Mouse (Mus musculus) kidney, embryonic 14.5 days (tissue): ENCODE measurements at regions not wholly inside any gene's neighbourhood (a gene's known extent, or its start where the extent isn't known, plus 50 kb on each side); places are given as distances from the start of the nearest gene placed in this dataset.

Experiments used
- ATAC-seq: fragments of 200-750 bp; cut with Nextera tagmentation; 2 replicates; pipeline ENCODE4 v1.8.0; 2017; ENCODE audit warnings: moderate number of reproducible peaks, mild to moderate bottlenecking, moderate TSS enrichment, moderate library complexity; ENCODE audit not compliant: low FRiP score, low TSS enrichment
- H3K27ac ChIP-seq: fragments of 300-500 bp; sonication (generic); 2 replicates; pipeline ENCODE4 v1.5.1; 2014; ENCODE audit warnings: low read depth, mild to moderate bottlenecking, low read length, moderate library complexity, mixed read lengths
- H3K27me3 ChIP-seq: fragments of 300-500 bp; sonication (generic); 2 replicates; pipeline ENCODE4 v1.6.1; 2014; ENCODE audit warnings: mild to moderate bottlenecking, low read length; ENCODE audit not compliant: control insufficient read depth, insufficient read depth
- H3K36me3 ChIP-seq: fragments of 300-500 bp; sonication (generic); 2 replicates; pipeline ENCODE4 v1.6.1; 2014; ENCODE audit warnings: low read length, mixed read lengths; ENCODE audit not compliant: control insufficient read depth, insufficient read depth
- H3K4me1 ChIP-seq: fragments of 300-500 bp; sonication (generic); 2 replicates; pipeline ENCODE4 v1.6.1; 2014; ENCODE audit warnings: low read length, mixed read lengths; ENCODE audit not compliant: control insufficient read depth, insufficient read depth
- H3K4me2 ChIP-seq: fragments of 300-500 bp; sonication (generic); replicated peaks from 2 replicates; pipeline ENCODE4 v1.6.1; 2014; ENCODE audit warnings: low read depth, mild to moderate bottlenecking, low read length
- H3K4me3 ChIP-seq: fragments of 300-500 bp; sonication (generic); 2 replicates; pipeline ENCODE4 v1.5.1; 2014; ENCODE audit warnings: mild to moderate bottlenecking, low read length
- H3K9ac ChIP-seq: fragments of 300-500 bp; sonication (generic); 2 replicates; pipeline ENCODE4 v1.6.1; 2014; ENCODE audit warnings: low read depth, mild to moderate bottlenecking, low read length, moderate library complexity
- H3K9me3 ChIP-seq: fragments of 300-500 bp; sonication (generic); 2 replicates; pipeline ENCODE4 v1.6.1; 2016; ENCODE audit warnings: low read length; ENCODE audit not compliant: control insufficient read depth
- WGBS: fragments of 180-500 bp; shearing (Covaris S2); extraction: QIAGEN DNeasy Blood & Tissue Kit; methylation state at CpG from one replicate; pipeline ENCODE4 v1.1.7; 2014; 5-methylcytosine and 5-hydroxymethylcytosine counted together

DNA sequence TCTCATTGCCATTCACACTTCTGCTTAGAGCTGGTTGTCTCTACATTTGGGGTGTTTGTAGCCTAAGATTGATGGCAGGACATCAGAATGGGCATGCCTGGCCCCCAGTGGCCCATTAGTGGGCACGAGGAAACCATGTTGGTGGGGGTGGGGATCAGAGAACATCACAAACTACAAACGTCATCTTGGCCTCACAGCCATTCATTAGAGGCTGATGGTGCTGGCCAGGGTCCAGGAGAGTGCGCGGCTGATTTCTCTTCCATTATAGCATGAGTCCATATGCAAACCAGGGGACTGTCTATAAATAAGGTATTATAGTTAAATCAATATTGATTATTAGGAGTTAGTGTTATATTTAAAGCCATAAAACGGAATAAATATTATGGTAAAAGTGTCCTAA lies 67.9 kb downstream of the 3100002H09Rik start:
- Histone ChIP-seq H3K27me3 (no peaks in the 10 kb centered on the region), H3K4me1 (no peaks in the 10 kb centered on the region), H3K9me3 (no peaks in the 10 kb centered on the region), H3K9ac (no peak overlapping the region), H3K27ac (no peak overlapping the region), H3K4me3 (no peak overlapping the region), H3K4me2 (no peak overlapping the region), H3K36me3 (no peaks in the 10 kb centered on the region)
- WGBS: 73% methylated on average over 5 of the region's 5 CpGs
- no peak for ATAC-seq

DNA sequence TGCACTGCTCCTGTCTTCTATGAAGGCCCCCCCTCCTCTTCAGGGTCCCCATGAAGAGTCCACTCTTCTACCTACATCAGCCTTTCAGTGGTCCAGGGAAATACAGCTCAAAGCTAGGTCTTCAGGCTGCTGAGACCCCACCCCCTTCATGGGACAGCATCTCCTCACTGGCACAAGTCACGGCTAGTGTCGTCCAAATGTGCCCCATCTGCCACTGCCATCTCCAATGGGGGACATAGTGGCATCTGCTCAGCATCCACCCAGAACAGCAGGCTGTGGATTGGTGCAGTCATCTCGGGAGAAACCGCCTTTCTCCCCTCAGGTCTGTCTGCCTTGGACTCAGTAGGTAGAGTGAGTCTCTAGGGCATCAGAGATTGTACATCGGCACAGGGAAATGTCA lies 72.1 kb downstream of the 3100002H09Rik start:
- Histone ChIP-seq H3K27ac (no peak overlapping the region), H3K4me3 (no peak overlapping the region), H3K9ac (no peak overlapping the region), H3K36me3 (no peaks in the 10 kb centered on the region), H3K4me1 (no peaks in the 10 kb centered on the region), H3K27me3 (no peaks in the 10 kb centered on the region), H3K4me2 (no peak overlapping the region), H3K9me3 (no peaks in the 10 kb centered on the region)
- ATAC-seq: no peak
- 89% methylated on average over 5 of the region's 5 CpGs for WGBS

DNA sequence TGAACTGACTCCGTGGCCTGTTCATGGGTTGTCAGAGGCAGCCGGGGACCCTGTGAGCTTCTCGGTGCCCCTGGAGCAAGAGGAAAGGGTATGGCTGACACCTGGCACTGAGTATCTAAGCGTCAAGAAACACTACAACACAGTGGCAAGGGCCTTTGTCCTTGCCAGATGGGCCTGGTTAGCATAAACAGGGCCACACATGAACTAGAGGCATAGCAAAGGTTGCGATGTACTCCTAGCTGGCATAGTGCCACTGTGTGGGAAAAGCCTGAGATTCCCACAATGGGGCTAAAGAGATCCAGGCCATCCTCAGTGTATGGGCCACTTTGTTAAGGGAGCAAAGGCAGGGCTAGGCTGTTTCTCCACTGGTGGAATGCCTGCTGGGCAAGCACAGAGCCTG lies 72.9 kb downstream of the 3100002H09Rik start:
- 85% methylated on average over 5 of the region's 5 CpGs for WGBS
- ATAC-seq: no peak
- no peaks in the 10 kb centered on the region for H3K27me3 ChIP-seq
- no peak overlapping the region for H3K27ac ChIP-seq
- no peaks in the 10 kb centered on the region for H3K36me3 ChIP-seq
- no peaks in the 10 kb centered on the region for H3K4me1 ChIP-seq
- H3K9me3 ChIP-seq: no peaks in the 10 kb centered on the region
- H3K4me2 ChIP-seq: no peak overlapping the region
- H3K9ac ChIP-seq: no peak overlapping the region
- H3K4me3 ChIP-seq: no peak overlapping the region

DNA sequence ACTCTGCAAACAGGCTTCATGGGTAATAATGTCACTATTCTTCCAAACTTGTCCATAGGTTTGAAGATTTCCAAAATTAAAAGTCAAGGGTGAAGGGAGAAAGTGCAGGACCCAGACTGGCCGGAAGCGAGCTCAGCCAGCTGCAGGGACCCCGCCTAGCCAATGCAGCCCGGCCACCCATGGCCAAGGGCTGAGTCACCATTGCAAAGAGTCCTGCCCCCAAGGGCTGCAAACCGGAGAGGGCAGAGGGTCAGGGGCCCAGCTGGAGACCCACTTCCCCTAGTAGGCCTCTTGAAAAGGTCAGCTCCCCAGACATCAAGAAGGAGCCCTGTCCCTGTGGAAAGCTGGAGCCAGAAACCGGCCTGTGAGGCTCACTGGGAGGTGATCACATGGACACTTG lies 77.0 kb downstream of the 3100002H09Rik start:
- no peak for ATAC-seq
- Histone ChIP-seq H3K4me3 (no peak overlapping the region), H3K27me3 (no peaks in the 10 kb centered on the region), H3K9ac (no peak overlapping the region), H3K27ac (no peak overlapping the region), H3K4me1 (no peaks in the 10 kb centered on the region), H3K4me2 (no peak overlapping the region), H3K9me3 (no peaks in the 10 kb centered on the region), H3K36me3 (no peaks in the 10 kb centered on the region)
- 43% methylated on average over 6 of the region's 6 CpGs for WGBS

DNA sequence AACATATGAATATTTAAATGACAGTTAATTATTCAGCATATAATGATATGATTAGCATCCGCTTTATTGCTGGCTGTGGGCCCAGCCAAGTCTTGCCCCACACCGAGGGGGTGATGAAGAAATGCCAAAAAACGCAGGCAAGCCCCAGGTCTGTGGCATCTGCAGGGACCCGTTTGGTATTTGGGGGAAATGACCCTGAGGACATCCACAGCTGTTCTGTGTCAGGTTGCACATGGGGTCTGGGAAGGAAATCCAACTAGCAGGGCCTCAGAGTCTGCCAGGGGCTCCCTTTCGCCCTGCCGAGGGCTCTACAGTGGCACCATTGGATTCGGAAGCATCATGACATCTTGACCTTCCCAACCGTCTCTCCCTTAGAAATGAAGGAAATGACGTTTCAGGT lies 80.0 kb downstream of the 3100002H09Rik start:
- Histone ChIP-seq H3K9ac (no peak overlapping the region), H3K27me3 (peaks cover 3% of the 10 kb centered on the region; the same call in 1 of the 2 replicates), H3K4me3 (no peak overlapping the region), H3K36me3 (no peaks in the 10 kb centered on the region), H3K9me3 (no peaks in the 10 kb centered on the region), H3K27ac (no peak overlapping the region), H3K4me2 (no peak overlapping the region), H3K4me1 (peaks cover 18% of the 10 kb centered on the region)
- no peak for ATAC-seq
- WGBS: 68% methylated on average over 9 of the region's 9 CpGs

DNA sequence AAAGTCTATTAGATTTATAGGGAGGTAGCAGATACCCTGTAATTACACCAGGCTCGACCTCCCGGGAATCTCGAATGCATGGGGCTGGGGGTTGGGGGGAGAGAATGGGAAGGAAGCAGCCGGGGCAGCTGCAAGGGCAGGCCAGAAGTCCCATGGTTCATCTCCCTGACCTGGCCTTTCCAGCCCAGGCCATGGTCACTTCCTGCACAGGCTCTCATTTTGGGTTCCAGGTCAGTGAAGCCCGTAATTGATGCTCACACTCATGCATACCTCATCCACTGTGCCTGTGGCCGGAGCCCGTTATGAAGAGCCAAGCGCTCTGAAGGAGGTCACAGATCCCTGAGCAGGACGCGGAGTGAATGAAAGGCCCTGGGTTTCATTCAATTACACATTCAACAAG lies 83.8 kb downstream of the 3100002H09Rik start:
- Histone ChIP-seq H3K27ac (no peak overlapping the region), H3K27me3 (peaks cover 18% of the 10 kb centered on the region; the same call in 1 of the 2 replicates), H3K4me1 (peaks cover 18% of the 10 kb centered on the region), H3K36me3 (no peaks in the 10 kb centered on the region), H3K9ac (no peak overlapping the region), H3K9me3 (no peaks in the 10 kb centered on the region), H3K4me3 (no peak overlapping the region), H3K4me2 (0 out of 2 replicates have a peak overlapping the region, but pooled peaks have one; percentile 1)
- 9% methylated on average over 10 of the region's 10 CpGs for WGBS
- ATAC-seq: peak; percentile 80

DNA sequence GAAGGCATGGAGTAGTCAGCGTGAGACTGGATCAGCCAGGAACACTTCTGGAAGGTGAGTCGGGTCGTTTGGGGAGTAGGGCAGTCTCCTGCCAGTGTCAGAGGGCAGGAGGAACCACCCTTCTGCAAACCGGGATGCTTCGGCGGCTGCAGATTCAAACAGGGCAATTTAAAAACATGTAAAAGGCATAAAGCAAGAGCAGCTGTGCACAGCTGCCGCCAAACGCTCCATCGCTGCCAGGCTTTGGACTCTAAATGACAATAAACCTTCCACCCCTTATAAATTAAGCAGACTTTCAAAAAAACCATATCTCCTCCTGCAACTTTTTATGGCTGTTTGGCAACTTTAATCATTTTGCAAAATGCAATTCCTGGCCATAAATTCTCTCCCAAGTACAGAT lies 84.2 kb downstream of the 3100002H09Rik start:
- peaks cover 23% of the 10 kb centered on the region for H3K27me3 ChIP-seq
- 10% methylated on average over 9 of the region's 9 CpGs for WGBS
- ATAC-seq: no peak; the same call in 1 of the 2 replicates

DNA sequence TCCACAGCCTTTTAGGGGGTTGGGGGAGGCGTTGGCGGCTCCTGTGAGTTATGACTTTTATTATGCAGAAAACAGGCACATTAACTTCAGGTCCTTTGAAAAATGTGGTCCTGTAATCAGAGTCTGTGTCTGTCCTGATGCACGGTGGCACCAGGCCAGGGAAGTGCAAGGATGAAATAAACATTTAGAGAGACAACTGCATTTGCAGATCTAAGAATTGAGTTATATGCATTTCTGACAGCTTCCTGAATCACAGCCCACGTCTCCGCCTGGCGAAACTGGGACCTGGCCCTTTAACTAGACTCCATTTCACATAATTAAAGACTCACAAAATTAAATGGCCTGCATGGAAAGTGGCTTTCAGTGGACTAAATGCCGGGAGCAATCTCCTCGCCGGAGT lies 90.3 kb downstream of the 3100002H09Rik start:
- no peak for ATAC-seq
- peaks cover 26% of the 10 kb centered on the region for H3K27me3 ChIP-seq
- 30% methylated on average over 9 of the region's 9 CpGs for WGBS
- no peak overlapping the region for H3K4me3 ChIP-seq
- H3K4me2 ChIP-seq: no peak overlapping the region
- H3K27ac ChIP-seq: peak overlapping the region; percentile 30; the same call in 1 of the 2 replicates
- 0 out of 2 replicates have a peak, but pooled peaks cover 6% of the 10 kb centered on the region for H3K4me1 ChIP-seq
- no peaks in the 10 kb centered on the region for H3K36me3 ChIP-seq
- no peak overlapping the region for H3K9ac ChIP-seq
- H3K9me3 ChIP-seq: no peaks in the 10 kb centered on the region

More for the DNA sequence above, 84.2 kb downstream of the 3100002H09Rik start:
- Histone ChIP-seq H3K4me3 (no peak overlapping the region), H3K9ac (no peak overlapping the region), H3K36me3 (no peaks in the 10 kb centered on the region), H3K27ac (no peak overlapping the region), H3K4me2 (0 out of 2 replicates have a peak overlapping the region, but pooled peaks have one; percentile 1), H3K4me1 (peaks cover 18% of the 10 kb centered on the region), H3K9me3 (no peaks in the 10 kb centered on the region)

DNA sequence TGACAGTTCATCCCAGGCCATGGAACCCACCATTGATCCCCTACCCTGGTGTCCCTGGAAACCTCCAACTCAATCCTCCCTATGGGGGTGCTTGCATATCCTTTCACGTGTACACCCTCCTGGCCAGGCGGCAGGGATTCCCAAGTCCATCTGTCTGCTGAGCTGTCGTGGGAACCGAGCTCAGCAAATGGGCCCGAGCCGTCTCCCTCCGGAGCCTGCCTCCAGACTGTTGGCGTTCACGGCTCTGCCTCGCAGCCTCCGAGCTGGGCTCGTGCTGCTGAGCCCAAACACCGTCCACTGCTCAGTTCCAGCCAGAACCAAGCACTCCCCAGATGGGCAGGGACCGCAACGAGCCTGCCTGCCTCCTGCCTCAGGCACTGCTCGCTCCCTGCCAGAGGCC lies 98.8 kb downstream of the 3100002H09Rik start:
- H3K27me3 ChIP-seq: peaks cover 23% of the 10 kb centered on the region
- no peak for ATAC-seq
- H3K27ac ChIP-seq: no peak overlapping the region
- no peaks in the 10 kb centered on the region for H3K9me3 ChIP-seq
- H3K4me2 ChIP-seq: no peak overlapping the region
- 75% methylated on average over 16 of the region's 16 CpGs for WGBS
- H3K9ac ChIP-seq: no peak overlapping the region
- no peaks in the 10 kb centered on the region for H3K4me1 ChIP-seq
- H3K4me3 ChIP-seq: no peak overlapping the region
- no peaks in the 10 kb centered on the region for H3K36me3 ChIP-seq
